Mouse (Mus musculus) midbrain, embryonic 14.5 days (tissue): ENCODE measurements around the gene 1600012H06Rik. TPM values are rescaled to one million over a fixed set of nuclear protein-coding genes. Genes with fewer than 3 reads are reported as not detected.
"Not testable (repeated sequence)": the region's sequence is repeated elsewhere in the genome, so short reads cannot be mapped to it uniquely, and the experiment has no call there.

ENCODE experiments used
- ATAC-seq: fragments of 200-750 bp; cut with Nextera tagmentation; 2 replicates; pipeline ENCODE4 v1.8.0; 2017; ENCODE audit warnings: moderate number of reproducible peaks, moderate library complexity; ENCODE audit not compliant: low FRiP score, low TSS enrichment
- DNase-seq: peaks from one replicate; pipeline ENCODE4 v3.0.0-alpha.2; 2015
- H3K27ac ChIP-seq: fragments of 300-500 bp; sonication (generic); replicated peaks from 2 replicates; pipeline ENCODE4 v1.5.1; 2014; ENCODE audit warnings: mild to moderate bottlenecking, low read depth, low read length, moderate library complexity
- H3K27me3 ChIP-seq: fragments of 300-500 bp; sonication (generic); 2 replicates; pipeline ENCODE4 v1.6.1; 2014; ENCODE audit warnings: low read length, control low read depth, mixed read lengths; ENCODE audit not compliant: control insufficient read depth, insufficient read depth
- H3K36me3 ChIP-seq: fragments of 300-500 bp; sonication (generic); 2 replicates; pipeline ENCODE4 v1.6.1; 2014; ENCODE audit warnings: low read length, control low read depth; ENCODE audit not compliant: control insufficient read depth, insufficient read depth
- H3K4me1 ChIP-seq: fragments of 300-500 bp; sonication (generic); 2 replicates; pipeline ENCODE4 v1.6.1; 2014; ENCODE audit warnings: mild to moderate bottlenecking, antibody characterized with exemption, low read length, control low read depth; ENCODE audit not compliant: control insufficient read depth, insufficient read depth
- H3K4me2 ChIP-seq: fragments of 300-500 bp; sonication (generic); 2 replicates; pipeline ENCODE4 v1.6.1; 2014; ENCODE audit warnings: mild to moderate bottlenecking, low read length, moderate library complexity
- H3K4me3 ChIP-seq: fragments of 300-500 bp; sonication (generic); replicated peaks from 2 replicates; pipeline ENCODE4 v1.5.1; 2014; ENCODE audit warnings: low read depth, low read length
- H3K9ac ChIP-seq: fragments of 300-500 bp; sonication (generic); replicated peaks from 2 replicates; pipeline ENCODE4 v1.6.1; 2014; ENCODE audit warnings: mild to moderate bottlenecking, low read length, moderate library complexity
- H3K9me3 ChIP-seq: fragments of 300-500 bp; sonication (generic); 2 replicates; pipeline ENCODE4 v1.6.1; 2016; ENCODE audit warnings: low read length, control low read depth, mixed read lengths; ENCODE audit not compliant: control insufficient read depth
- WGBS: fragments of 180-500 bp; shearing (Covaris S2); extraction: QIAGEN DNeasy Blood & Tissue Kit; methylation state at CpG from one replicate; pipeline ENCODE4 v1.1.7; 2014; 5-methylcytosine and 5-hydroxymethylcytosine counted together
- polyA plus RNA-seq: library from polyadenylated mRNA; unstranded; fragments of >200 nt; fragmentation: Nextera tagmentation; extraction: Ambion mirVana; gene quantifications from 2 replicates; pipeline ENCODE4 v1.2.1, GENCODE M21; 2014

Gene 1600012H06Rik
- polyA plus RNA-seq, 1 experiment from 2014 or later, result 26.1 TPM

- WGBS, result 84% methylated on average over 5 of the region's 5 CpGs
- Histone ChIP-seq H3K9ac (no peak overlapping the region), H3K27me3 (no peaks in the 10 kb centered on the region), H3K27ac (no peak overlapping the region), H3K4me1 (no peaks in the 10 kb centered on the region), H3K9me3 (no peaks in the 10 kb centered on the region), H3K4me3 (no peak overlapping the region), H3K4me2 (no peak overlapping the region), H3K36me3 (no peaks in the 10 kb centered on the region)
- DNase-seq, result no peak
- ATAC-seq, result no peak
These were observed 11.5 kb upstream of the 1600012H06Rik start for GRCm38 (mm10) chr17:14931469-14931868.

GRCm38 (mm10) chr17:14935280-14935679, 7.7 kb upstream of the 1600012H06Rik start:
- not testable (repeated sequence) for H3K9me3 ChIP-seq, H3K27me3 ChIP-seq, H3K4me2 ChIP-seq, H3K36me3 ChIP-seq, H3K4me3 ChIP-seq, ATAC-seq, H3K9ac ChIP-seq, DNase-seq, H3K27ac ChIP-seq, H3K4me1 ChIP-seq
- WGBS, result 92% methylated on average over 14 of the region's 14 CpGs

DNA sequence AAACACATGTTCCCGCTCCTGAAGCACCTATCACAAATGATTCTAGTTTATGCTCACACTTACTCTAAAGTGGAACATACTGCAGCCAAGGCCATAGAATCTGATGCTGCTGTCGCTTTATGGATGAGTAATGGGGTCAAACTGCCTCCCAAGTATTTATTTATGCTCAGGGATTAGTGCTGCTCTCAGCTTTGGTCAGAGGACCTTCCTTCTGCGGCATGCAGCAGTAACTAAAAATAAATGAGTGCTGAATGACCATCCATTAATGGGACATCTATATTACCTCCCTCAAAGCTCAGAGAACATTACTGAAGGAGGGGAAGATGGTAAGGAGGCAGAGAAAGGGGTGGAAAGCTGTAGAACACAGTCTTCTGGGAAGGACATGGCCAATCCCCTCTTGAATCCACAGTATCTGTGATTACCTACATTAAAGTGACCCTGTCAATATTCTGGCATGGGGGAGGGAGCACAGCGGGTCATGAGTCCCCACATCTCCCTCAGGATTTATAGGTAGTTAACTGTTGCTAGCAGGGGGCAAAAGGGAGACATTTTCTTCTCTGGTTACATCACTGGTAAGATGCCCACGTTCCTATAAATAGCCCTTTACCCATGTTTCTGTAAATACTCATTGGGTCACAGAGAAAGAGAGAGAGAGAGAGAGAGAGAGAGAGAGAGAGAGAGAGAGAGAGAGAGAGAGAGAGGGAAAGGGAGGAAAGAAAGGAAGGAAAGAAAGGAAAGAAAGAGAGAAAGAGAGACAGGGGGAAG, 7.0 kb upstream of the 1600012H06Rik start:
- DNase-seq, result no peak

DNA sequence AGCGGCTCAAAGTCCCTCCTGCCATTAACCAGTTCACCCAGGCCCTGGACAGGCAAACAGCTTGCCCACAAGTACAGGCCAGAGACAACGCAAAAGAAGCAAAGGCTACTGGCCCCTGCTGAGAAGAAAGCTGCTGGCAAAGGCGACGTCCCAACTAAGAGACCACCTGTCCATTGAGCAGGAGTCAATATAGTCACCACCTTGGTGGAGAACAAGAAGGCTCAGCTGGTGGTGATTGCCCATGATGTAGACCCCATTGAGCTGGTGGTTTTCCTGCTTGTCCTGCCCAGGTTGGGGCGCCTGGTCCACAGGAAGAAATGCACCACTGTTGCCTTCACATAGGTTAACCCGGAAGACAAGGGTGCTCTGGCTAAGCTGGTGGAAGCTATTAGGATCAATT, 803 bp upstream of the 1600012H06Rik start:
- Histone ChIP-seq H3K4me2 (peak overlapping the region; percentile 78), H3K9ac (peak overlapping the region; percentile 86; the same call in 1 of the 2 replicates), H3K4me3 (peak overlapping the region; percentile 59), H3K4me1 (peaks cover 16% of the 10 kb centered on the region), H3K36me3 (peaks cover 20% of the 10 kb centered on the region)
- not testable (repeated sequence) for ATAC-seq, DNase-seq, H3K27ac ChIP-seq, H3K27me3 ChIP-seq, H3K9me3 ChIP-seq
- 60% methylated on average over 6 of the region's 6 CpGs for WGBS

More for the DNA sequence above, 7.0 kb upstream of the 1600012H06Rik start:
- H3K36me3 ChIP-seq, result no peaks in the 10 kb centered on the region
- WGBS, result 75% methylated on average over 5 of the region's 5 CpGs
- H3K27me3 ChIP-seq, result no peaks in the 10 kb centered on the region
- H3K9me3 ChIP-seq, result no peaks in the 10 kb centered on the region
- no peak overlapping the region for H3K9ac ChIP-seq
- H3K27ac ChIP-seq, result no peak overlapping the region
- H3K4me3 ChIP-seq, result no peak overlapping the region
- no peaks in the 10 kb centered on the region for H3K4me1 ChIP-seq
- H3K4me2 ChIP-seq, result no peak overlapping the region
- ATAC-seq, result no peak

GRCm38 (mm10) chr17:14943729-14944059, 710 bp downstream of the 1600012H06Rik start:
- Histone ChIP-seq H3K4me3 (peak overlapping the region; percentile 59), H3K9me3 (no peaks in the 10 kb centered on the region), H3K36me3 (peaks cover 27% of the 10 kb centered on the region), H3K9ac (peak overlapping the region; percentile 86), H3K4me2 (peak overlapping the region; percentile 78), H3K27ac (no peak overlapping the region), H3K27me3 (no peaks in the 10 kb centered on the region), H3K4me1 (peaks cover 16% of the 10 kb centered on the region)
- 20% methylated on average over 16 of the region's 16 CpGs for WGBS
- no peak for ATAC-seq
- no peak for DNase-seq

DNA sequence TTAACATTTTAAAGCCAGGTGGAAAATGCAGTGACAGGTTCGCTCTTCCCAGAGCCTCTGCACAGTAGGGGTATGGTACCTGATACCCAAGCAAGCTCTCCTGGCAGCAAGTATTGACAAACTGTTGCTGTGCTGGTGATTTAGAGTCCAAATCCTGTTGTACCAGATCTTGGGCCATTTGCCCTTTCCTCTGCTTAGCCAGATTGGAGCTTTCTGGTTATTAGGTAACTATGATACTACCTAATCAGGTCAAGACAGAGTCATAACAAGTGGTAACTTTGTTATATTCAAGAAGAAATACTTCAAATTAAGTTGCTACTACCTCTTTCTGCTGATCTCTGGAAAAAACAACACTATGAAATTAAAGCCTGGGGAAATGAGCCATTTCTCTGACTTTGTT, 1.6 kb downstream of the 1600012H06Rik start:
- ATAC-seq, result no peak
- Histone ChIP-seq H3K9ac (no peak overlapping the region), H3K27me3 (no peaks in the 10 kb centered on the region), H3K4me2 (peak overlapping the region; percentile 78), H3K9me3 (no peaks in the 10 kb centered on the region), H3K4me3 (no peak overlapping the region), H3K27ac (no peak overlapping the region), H3K4me1 (peaks cover 16% of the 10 kb centered on the region), H3K36me3 (peaks cover 33% of the 10 kb centered on the region)
- no peak for DNase-seq
- 85% methylated on average over 1 of the region's 1 CpGs for WGBS

- H3K27ac ChIP-seq, result no peak overlapping the region
- peaks cover 74% of the 10 kb centered on the region for H3K36me3 ChIP-seq
- peaks cover 4% of the 10 kb centered on the region for H3K4me1 ChIP-seq
- H3K4me2 ChIP-seq, result no peak overlapping the region
- no peak for DNase-seq
- no peak overlapping the region for H3K4me3 ChIP-seq
- 88% methylated on average over 7 of the region's 7 CpGs for WGBS
- no peak for ATAC-seq
- H3K27me3 ChIP-seq, result no peaks in the 10 kb centered on the region
- no peak overlapping the region for H3K9ac ChIP-seq
- H3K9me3 ChIP-seq, result no peaks in the 10 kb centered on the region
These were observed 6.3 kb downstream of the 1600012H06Rik start for GRCm38 (mm10) chr17:14949161-14949827.

DNA sequence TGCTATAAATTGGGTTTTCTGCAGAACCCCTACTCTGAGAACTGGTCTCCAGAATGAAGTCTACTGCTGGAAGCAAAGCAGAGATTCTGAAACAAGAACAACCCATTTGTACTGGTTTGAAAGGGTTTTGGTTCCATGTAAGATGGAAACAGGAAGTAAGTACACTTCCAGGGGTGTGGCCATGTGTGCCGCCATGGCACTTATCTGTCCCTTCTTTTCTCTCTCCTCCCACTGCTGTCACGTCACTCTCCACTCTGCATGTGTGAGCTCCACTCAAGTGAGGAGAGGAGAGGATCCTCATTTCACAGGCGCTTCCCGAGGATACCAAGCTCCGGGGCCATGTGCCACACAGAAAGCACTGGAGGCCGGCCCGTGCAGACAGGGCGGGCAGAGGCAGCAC, 10.5 kb downstream of the 1600012H06Rik start:
- 94% methylated on average over 8 of the region's 8 CpGs for WGBS
- no peak overlapping the region for H3K4me2 ChIP-seq
- no peak overlapping the region for H3K4me3 ChIP-seq
- H3K4me1 ChIP-seq, result no peaks in the 10 kb centered on the region
- H3K27me3 ChIP-seq, result no peaks in the 10 kb centered on the region
- peaks cover 57% of the 10 kb centered on the region for H3K36me3 ChIP-seq
- no peaks in the 10 kb centered on the region for H3K9me3 ChIP-seq
- DNase-seq (no peak), ATAC-seq (no peak)
- no peak overlapping the region for H3K27ac ChIP-seq
- H3K9ac ChIP-seq, result no peak overlapping the region
